Mouse (Mus musculus): ENCODE data around the gene Meis1.

The Meis1 gene

GRCm38 (mm10) chr11:18875911-18876885 is 142.6 kb downstream of the Meis1 start:
- peak; percentile 34 for DNase-seq (ENCODE audit: low spot score)

- DNase-seq (ENCODE audit: low spot score) = no peak
These were observed 143.5 kb downstream of the Meis1 start for GRCm38 (mm10) chr11:18875001-18875902.

GRCm38 (mm10) chr11:18874278-18875000 is 144.3 kb downstream of the Meis1 start:
- DNase-seq (ENCODE audit: low spot score) = no peak

- DNase-seq (ENCODE audit: low spot score) = no peak
These were observed 145.1 kb downstream of the Meis1 start for GRCm38 (mm10) chr11:18873451-18874277.

- DNase-seq (ENCODE audit: low spot score) = no peak
These were observed 146.0 kb downstream of the Meis1 start for GRCm38 (mm10) chr11:18872793-18873192.

GRCm38 (mm10) chr11:18872118-18872751 is 146.6 kb downstream of the Meis1 start:
- no peak for DNase-seq (ENCODE audit: low spot score)

- DNase-seq (ENCODE audit: low spot score) = peak; percentile 49
These were observed 147.4 kb downstream of the Meis1 start for GRCm38 (mm10) chr11:18871170-18872081.

GRCm38 (mm10) chr11:18870121-18870931 is 148.5 kb downstream of the Meis1 start:
- DNase-seq (ENCODE audit: low spot score) = no peak

- no peak for DNase-seq (ENCODE audit: low spot score)
These were observed 149.3 kb downstream of the Meis1 start for GRCm38 (mm10) chr11:18869429-18869969.

GRCm38 (mm10) chr11:18867665-18868064 is 151.1 kb downstream of the Meis1 start:
- DNase-seq (ENCODE audit: low spot score) = no peak

GRCm38 (mm10) chr11:18866198-18866836 is 152.5 kb downstream of the Meis1 start:
- no peak for DNase-seq (ENCODE audit: low spot score)

GRCm38 (mm10) chr11:18850772-18851171 is 168.0 kb downstream of the Meis1 start:
- no peak for DNase-seq (ENCODE audit: low spot score)

- no peak for DNase-seq (ENCODE audit: low spot score)
These were observed 171.1 kb downstream of the Meis1 start for GRCm38 (mm10) chr11:18847650-18848049.

- no peak for DNase-seq (ENCODE audit: low spot score)
These were observed 172.3 kb downstream of the Meis1 start for GRCm38 (mm10) chr11:18846472-18846871.

GRCm38 (mm10) chr11:18845900-18846299 is 172.9 kb downstream of the Meis1 start:
- no peak for DNase-seq (ENCODE audit: low spot score)

GRCm38 (mm10) chr11:18845466-18845865 is 173.3 kb downstream of the Meis1 start:
- DNase-seq (ENCODE audit: low spot score) = no peak

GRCm38 (mm10) chr11:18830087-18830486 is 188.7 kb downstream of the Meis1 start:
- DNase-seq (ENCODE audit: low spot score) = no peak
